Mouse (Mus musculus) small intestine, adult 2 months (tissue): ENCODE results near the gene AC161166.1. TPM values are rescaled to one million over a fixed set of nuclear protein-coding genes. Genes with fewer than 3 reads are reported as not detected.

Source experiments
- H3K27ac ChIP-seq: fragments of 200-500 bp; 2 replicates; pipeline ENCODE4 v1.5.1; 2012; ENCODE audit warnings: low read depth, low read length, control low read depth, inconsistent platforms; ENCODE audit not compliant: insufficient read depth
- H3K27me3 ChIP-seq: fragments of 200-500 bp; 2 replicates; pipeline ENCODE4 v1.6.1; 2012; ENCODE audit warnings: mild to moderate bottlenecking, moderate library complexity, low read length, inconsistent platforms; ENCODE audit not compliant: control insufficient read depth, insufficient read depth
- H3K36me3 ChIP-seq: fragments of 200-500 bp; 2 replicates; pipeline ENCODE4 v1.6.1; 2012; ENCODE audit warnings: mild to moderate bottlenecking, low read length, control low read depth, inconsistent platforms; ENCODE audit not compliant: control insufficient read depth, insufficient read depth
- H3K4me1 ChIP-seq: fragments of 200-500 bp; 2 replicates; pipeline ENCODE4 v1.6.1; 2012; ENCODE audit warnings: low read length, inconsistent platforms, mixed read lengths; ENCODE audit not compliant: control insufficient read depth, insufficient read depth, insufficient read length
- H3K4me3 ChIP-seq: fragments of 200-500 bp; 2 replicates; pipeline ENCODE4 v1.5.1; 2012; ENCODE audit warnings: low read depth, mild to moderate bottlenecking, control low read depth, inconsistent platforms, low read length, moderate library complexity
- CTCF ChIP-seq: fragments of 200-500 bp; IDR thresholded peaks from 2 replicates; pipeline ENCODE4 v1.5.1; 2012; ENCODE audit warnings: low read depth, mild to moderate bottlenecking, control low read depth, inconsistent platforms, low read length, moderate library complexity, mixed read lengths; ENCODE audit not compliant: insufficient replicate concordance, insufficient read length; ENCODE audit errors: extremely low read depth
- POLR2A ChIP-seq: fragments of 200-500 bp; IDR thresholded peaks from 2 replicates; pipeline ENCODE4 v1.6.1; 2012; ENCODE audit warnings: low read depth, mild to moderate bottlenecking, control low read depth, inconsistent platforms, low read length, moderate library complexity
- WGBS: fragments of 180-500 bp; shearing (Covaris S2); methylation state at CpG from one replicate; pipeline ENCODE4 v1.1.7; 2018; 5-methylcytosine and 5-hydroxymethylcytosine counted together
- polyA plus RNA-seq: library from polyadenylated mRNA; depleted of rRNA; stranded (reverse); fragments of >200 nt; gene quantifications from 2 replicates; pipeline ENCODE4 v1.2.3, GENCODE M21; 2012

AC161166.1 gene
- polyA plus RNA-seq, 1 experiment, result not detected

GRCm38 (mm10) chr7:24533806-24534205 is 21.6 kb upstream of the AC161166.1 start:
- no peak for TF ChIP-seq CTCF
- no peak for TF ChIP-seq POLR2A
- no peaks in the 10 kb centered on the region for H3K27me3 ChIP-seq
- WGBS, result 90% methylated on average over 42 of the region's 42 CpGs
- peaks cover 5% of the 10 kb centered on the region for H3K4me1 ChIP-seq
- no peak overlapping the region for H3K27ac ChIP-seq
- no peak overlapping the region for H3K4me3 ChIP-seq
- H3K36me3 ChIP-seq, result peaks cover 21% of the 10 kb centered on the region

GRCm38 (mm10) chr7:24533031-24533571 is 20.8 kb upstream of the AC161166.1 start:
- Histone ChIP-seq H3K4me1 (peaks cover 5% of the 10 kb centered on the region), H3K27ac (no peak overlapping the region), H3K27me3 (no peaks in the 10 kb centered on the region), H3K4me3 (no peak overlapping the region), H3K36me3 (peaks cover 21% of the 10 kb centered on the region)
- WGBS, result 95% methylated on average over 28 of the region's 28 CpGs
- TF ChIP-seq CTCF, result no peak

GRCm38 (mm10) chr7:24531211-24531971 is 19.1 kb upstream of the AC161166.1 start:
- Histone ChIP-seq H3K4me3 (peak overlapping the region; percentile 70), H3K27ac (peak overlapping the region; percentile 44; the same call in 1 of the 2 replicates), H3K4me1 (peaks cover 5% of the 10 kb centered on the region), H3K27me3 (no peaks in the 10 kb centered on the region), H3K36me3 (peaks cover 21% of the 10 kb centered on the region)
- 1% methylated on average over 43 of the region's 43 CpGs for WGBS
- TF ChIP-seq CTCF (peak; percentile 70), POLR2A (no peak; the same call in 1 of the 2 replicates)

GRCm38 (mm10) chr7:24530062-24530931 is 18.0 kb upstream of the AC161166.1 start, which contains the start of gene Irgq:
TSS of gene Irgq (plus strand) at chr7:24530689.
- peaks cover 21% of the 10 kb centered on the region for H3K36me3 ChIP-seq
- TF ChIP-seq POLR2A (no peak), CTCF (no peak)
- under 1% methylated on average over 44 of the region's 44 CpGs for WGBS

GRCm38 (mm10) chr7:24529580-24529979 is 17.3 kb upstream of the AC161166.1 start:
- H3K4me3 ChIP-seq, result peak overlapping the region; percentile 70
- H3K36me3 ChIP-seq, result peaks cover 19% of the 10 kb centered on the region
- no peaks in the 10 kb centered on the region for H3K27me3 ChIP-seq
- WGBS, result 21% methylated on average over 11 of the region's 11 CpGs
- peaks cover 5% of the 10 kb centered on the region for H3K4me1 ChIP-seq
- H3K27ac ChIP-seq, result no peak overlapping the region
- TF ChIP-seq POLR2A (no peak), CTCF (no peak)

More at GRCm38 (mm10) chr7:24530062-24530931, 18.0 kb upstream of the AC161166.1 start, which contains the start of gene Irgq:
- peak within 1 kb of the TSS; percentile 70 for H3K4me3 ChIP-seq
- peaks cover 5% of the 10 kb centered on the region for H3K4me1 ChIP-seq
- no peaks in the 10 kb centered on the region for H3K27me3 ChIP-seq
- H3K27ac ChIP-seq, result peak within 1 kb of the TSS; percentile 89

GRCm38 (mm10) chr7:24528861-24529260 is 16.6 kb upstream of the AC161166.1 start:
- WGBS, result 85% methylated on average over 11 of the region's 11 CpGs
- TF ChIP-seq POLR2A, result no peak
- TF ChIP-seq CTCF, result no peak
- H3K27me3 ChIP-seq, result no peaks in the 10 kb centered on the region
- H3K27ac ChIP-seq, result no peak overlapping the region
- H3K4me1 ChIP-seq, result peaks cover 5% of the 10 kb centered on the region
- H3K36me3 ChIP-seq, result peaks cover 13% of the 10 kb centered on the region
- no peak overlapping the region for H3K4me3 ChIP-seq
